Mouse (Mus musculus): ENCODE data around the gene Nkd1. TPM values are rescaled to one million over a fixed set of nuclear protein-coding genes. Genes with fewer than 3 reads are reported as not detected.

Gene Nkd1
- total RNA-seq, 1 experiment from 2014 or later: 40.7 TPM

DNA sequence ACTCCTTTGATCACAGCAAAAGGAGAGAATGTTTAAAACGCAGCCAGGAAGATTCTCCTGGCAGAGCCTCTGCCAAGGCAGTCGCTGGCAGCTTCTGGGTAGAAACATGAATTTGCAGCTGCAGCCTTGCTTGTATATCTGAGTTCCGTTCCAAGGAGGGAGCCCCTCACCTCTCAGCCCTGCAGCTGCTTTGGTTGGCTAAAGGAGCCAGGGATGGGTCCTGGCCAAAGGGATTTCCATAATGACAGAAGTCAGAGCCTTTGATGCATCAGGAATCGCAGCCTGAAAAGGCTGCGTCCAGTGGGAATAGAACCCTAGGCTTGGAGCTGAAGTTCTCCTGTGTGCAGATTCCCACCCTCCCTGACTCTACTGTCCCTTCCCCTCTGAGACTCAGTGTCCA is 93.8 kb downstream of the Nkd1 start:
- DNase-seq: no peak

DNA sequence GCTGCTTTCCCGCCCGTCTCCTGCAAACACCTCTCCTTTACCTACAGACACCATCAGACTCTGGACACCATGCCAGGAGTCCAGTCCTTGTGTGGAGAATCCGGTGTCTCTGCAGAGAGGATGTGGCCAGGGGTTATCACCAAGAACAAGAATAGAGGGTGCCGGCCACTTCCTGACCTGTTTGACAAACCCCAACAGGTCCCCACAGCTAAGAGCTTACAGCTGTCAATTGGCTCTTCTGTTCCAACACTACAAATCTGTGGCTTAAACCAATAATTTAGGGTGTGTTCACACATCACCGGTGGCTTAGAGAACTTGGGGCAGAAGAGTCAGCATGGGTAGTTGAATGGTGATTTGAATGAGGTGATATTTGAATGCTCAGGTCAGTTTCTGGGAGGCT is 97.5 kb downstream of the Nkd1 start:
- DNase-seq: no peak

DNA sequence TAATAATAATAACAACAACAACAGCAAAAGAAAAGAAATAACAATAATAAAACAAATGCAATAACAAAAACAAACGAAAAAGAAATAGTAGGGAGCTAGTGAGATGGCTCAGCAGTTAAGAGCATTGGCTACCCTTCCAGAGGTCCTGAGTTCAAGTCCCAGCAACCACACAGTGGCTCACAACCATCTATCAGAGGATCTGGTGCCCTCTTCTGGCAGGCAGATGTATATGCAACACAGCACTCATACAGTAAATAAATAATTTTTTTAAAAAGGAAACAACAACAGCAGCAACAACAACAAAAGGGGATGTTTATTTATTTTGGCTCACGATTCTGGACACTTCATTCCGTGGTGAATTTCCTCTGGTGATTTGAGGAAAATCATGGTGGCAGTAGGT is 98.4 kb downstream of the Nkd1 start:
- DNase-seq: peak; percentile 46

DNA sequence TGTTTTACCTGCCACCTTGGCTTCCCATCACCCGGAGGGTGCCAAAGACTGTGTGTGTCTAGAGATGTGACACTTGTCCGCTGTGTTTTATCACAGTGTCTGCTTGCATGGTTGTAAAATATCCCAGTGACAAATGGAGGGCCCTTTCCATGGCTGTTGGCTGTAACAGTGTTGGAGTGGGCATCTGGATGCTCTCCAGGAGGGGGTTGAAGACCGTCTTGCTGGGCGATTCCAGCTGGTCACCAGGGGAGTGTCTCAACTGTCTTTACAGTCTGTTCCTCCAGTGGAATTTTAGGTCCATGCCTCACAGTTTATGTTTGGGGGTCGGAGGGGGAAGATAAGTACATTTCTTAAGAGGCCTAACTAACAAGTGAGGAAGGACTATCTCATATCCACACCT is 99.8 kb downstream of the Nkd1 start:
- DNase-seq: no peak

DNA sequence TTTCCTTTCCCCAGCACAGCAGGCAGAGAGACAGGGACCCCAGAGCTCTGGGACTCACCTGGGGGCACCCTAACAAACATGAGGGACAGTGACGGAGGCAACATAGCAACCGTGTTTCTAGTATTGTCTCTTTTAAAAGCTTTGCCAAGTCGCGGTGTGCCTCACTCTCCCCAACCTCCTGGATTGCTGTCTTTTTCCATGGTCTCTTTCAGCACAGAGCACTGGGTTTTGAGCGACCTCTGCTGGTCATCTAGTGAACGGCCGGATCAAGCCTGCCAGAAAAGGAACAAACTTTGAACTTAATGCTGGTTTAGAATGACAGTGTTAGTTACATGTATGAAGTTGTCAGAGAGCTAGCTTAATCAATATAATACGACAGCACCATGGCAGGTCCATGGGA is 100.3 kb downstream of the Nkd1 start:
- DNase-seq: peak; percentile 84

DNA sequence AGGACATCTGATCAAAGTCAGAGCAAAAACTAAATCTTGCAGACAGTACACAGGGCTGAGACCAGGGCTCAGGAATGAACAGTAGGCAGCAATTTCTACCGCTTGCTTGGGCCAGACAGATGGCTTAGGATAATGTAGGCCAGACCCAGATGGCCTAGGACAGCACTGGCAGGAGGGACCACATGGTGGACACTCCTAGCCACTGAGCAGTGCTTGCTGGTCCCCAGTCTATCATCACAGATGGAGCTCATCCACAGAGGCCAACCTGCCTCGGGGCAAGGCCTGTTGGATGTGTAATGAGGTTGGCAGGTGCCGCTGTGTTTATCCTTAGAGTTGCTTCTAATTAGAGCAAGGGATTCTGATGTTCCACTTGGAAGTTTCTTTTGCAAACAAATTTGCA is 102.2 kb downstream of the Nkd1 start:
- no peak for DNase-seq

DNA sequence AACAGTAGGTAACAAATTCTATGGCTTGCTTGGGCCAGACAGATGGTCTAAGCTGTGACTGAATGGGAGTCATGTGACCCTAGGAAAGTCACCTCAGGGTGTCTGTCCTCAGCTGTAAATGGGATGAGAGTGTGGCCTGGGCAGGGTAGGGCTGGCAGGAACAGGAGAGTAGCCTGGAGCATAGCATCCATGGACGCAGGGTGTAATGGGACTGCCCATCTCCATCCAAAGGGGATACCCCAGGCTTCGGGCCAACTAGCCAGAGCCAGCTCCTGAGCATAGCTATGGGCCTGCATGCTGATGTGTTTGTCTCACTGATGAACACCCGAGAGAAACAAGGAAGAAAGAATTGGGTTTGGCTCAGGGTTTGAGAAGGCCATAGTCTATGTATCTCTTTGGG is 103.1 kb downstream of the Nkd1 start:
- DNase-seq: no peak

DNA sequence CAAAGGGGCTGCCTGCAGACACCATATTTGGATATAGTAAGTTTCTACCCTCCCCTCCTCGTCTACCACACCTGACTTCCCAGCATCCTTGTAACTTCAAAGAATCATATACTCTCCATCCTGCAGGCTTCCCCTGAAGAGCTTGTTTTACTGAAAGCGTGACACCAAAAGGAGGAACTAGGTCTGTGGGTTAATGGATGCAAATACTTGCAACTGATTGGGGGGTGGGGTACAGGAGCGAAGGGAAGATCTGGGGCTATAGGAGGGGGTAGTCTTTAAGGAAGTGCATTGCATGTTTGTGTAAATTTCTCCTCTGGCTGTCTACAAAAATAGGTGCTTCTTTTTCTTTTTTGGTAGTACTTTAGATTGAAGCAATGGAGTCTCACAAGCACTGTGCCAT is 105.3 kb downstream of the Nkd1 start:
- DNase-seq: no peak

DNA sequence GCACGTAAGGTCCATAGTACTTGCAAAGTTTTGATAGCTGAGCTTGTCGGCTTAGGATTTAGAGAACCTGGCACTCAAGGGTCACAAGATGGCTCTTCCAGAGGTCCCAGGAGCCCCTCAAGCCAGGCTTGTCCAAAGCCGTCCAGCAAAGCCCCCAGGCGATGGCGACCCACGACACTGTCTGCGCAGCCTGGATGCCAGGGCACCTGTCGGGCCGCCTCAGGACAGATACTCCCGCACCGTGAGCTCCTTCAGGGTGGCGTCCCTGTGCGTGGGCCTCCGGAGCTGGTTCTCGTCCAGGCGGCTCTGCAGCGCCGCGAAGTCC is 105.7 kb downstream of the Nkd1 start:
- no peak for DNase-seq

DNA sequence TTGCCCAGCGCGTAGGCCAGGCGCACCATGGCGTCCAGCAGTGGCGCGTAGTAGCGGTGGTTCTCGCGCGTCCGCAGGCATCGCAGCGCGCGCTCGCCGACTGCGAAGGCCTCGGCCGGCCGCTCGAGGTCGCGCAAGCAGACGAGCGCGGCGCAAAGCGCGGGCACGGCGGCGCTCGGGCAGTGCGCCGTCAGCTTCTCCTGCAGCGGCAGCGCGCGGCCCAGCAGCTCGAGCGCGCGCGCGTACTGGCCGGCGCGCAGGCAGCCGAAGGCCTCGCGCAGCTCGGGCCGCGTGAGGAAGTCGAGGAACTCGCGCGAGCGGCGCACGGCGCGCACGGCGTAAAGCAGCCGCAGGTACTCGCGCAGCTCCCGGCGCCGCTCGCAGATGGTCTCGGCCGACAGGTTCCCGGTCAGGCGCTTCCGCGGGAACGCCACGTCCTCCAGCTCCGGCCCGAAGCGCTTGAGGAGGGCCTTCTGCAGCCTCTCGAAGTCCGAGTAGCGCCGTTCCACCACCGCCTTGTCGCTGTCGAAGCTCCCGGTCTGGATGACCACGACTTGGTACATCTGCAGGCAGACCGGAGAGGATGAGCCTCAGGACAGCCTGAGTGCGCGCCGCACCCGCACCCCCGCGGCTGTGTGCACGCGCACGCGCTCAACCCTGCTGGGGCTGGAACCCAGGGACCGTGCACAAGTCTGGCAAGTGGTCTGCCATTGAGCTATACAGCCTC is 106.3 kb downstream of the Nkd1 start:
- DNase-seq: peak; percentile 89

DNA sequence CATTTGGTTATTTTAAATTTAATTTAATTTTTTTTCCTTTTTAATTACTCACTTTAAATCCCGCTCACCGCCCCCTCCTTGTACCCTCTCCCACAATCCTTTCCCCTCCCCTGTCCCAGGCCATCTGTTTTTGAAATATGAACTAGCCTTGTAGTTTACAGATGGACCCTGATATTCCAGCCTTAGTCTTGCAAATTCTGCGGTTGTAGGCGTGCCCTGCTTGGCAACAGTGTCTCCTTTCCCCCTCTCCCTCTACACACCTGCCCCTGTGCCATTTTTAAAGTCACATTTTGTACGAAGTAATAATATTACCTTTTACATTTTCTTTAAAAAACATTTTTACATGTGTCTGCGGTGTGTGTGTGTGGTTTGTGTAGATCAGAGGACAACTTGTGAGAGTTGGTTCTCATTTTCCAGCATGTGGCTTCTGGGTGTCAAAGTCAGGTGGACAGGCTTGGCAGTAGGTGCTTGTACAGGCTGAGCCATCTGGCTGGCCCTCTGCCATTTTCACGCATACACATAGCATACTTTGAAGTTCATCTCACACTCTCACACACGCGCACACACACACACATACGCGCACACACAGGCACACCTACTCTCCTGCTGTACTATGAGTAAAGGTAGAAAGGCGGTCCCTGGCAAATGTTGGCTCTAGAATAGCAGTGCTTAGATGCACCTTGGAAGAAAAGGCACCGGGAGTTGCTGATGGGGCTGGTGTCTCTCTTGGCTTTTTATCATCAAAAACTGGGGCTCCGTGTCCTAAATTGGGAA is 107.0 kb downstream of the Nkd1 start:
- no peak for DNase-seq

DNA sequence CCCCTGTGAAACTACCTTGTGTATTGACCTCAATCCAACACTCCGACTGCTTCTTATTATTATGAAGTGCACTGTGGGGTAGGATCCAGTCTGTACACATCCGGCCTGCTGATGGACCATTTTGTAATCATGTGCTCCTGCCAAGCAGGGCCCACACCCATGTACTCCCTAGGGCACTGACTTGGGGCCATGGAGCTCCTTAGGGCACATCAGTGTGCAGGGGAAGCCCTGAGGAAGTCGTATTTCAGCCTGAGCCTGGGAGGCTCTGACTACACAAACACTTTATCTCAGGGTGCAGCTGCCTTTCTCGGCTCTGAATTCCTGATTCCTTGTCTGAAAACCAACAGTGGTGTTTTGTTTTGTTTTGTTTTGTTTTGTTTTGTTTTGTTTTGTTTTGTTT is 109.1 kb downstream of the Nkd1 start:
- no peak for DNase-seq

DNA sequence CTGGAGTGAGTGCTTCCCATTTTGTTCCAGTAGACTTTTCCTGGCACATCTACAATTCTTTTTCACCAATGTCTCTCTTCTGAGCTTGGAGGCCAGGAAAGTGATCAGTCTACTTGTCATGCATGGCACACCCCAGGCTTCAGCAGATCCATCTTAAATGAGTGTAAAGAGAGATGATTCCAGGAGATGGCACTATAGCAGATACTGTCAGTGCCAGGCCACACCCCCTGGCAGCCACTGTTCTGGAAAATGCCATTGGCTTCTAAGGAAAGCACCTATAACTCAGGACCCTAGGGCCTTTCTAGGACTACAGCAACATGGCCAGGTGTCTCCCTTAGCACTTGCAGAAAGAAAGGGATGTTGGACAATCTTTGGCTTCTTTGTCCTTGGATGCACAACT is 109.9 kb downstream of the Nkd1 start:
- peak; percentile 69 for DNase-seq

DNA sequence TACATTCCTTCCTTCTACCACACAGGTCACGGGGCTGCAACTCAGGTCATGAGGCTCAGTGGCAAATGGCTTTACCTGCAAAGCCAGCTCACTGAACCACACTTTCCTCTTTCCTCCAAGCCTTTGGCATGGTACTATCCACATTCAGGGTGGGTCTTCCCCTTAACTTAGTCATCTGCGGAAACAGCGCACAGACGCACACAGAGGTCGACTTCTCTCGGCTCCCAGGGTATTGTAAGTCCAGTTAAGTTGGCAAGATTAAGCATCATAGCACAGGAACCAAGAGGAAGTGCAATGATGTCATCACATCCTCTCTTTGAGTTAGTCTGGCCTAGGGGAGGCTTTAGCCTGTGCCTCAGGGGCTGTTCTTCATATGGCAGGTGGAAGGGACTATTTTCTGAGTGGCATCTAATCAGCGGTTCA is 112.2 kb downstream of the Nkd1 start:
- DNase-seq: no peak

DNA sequence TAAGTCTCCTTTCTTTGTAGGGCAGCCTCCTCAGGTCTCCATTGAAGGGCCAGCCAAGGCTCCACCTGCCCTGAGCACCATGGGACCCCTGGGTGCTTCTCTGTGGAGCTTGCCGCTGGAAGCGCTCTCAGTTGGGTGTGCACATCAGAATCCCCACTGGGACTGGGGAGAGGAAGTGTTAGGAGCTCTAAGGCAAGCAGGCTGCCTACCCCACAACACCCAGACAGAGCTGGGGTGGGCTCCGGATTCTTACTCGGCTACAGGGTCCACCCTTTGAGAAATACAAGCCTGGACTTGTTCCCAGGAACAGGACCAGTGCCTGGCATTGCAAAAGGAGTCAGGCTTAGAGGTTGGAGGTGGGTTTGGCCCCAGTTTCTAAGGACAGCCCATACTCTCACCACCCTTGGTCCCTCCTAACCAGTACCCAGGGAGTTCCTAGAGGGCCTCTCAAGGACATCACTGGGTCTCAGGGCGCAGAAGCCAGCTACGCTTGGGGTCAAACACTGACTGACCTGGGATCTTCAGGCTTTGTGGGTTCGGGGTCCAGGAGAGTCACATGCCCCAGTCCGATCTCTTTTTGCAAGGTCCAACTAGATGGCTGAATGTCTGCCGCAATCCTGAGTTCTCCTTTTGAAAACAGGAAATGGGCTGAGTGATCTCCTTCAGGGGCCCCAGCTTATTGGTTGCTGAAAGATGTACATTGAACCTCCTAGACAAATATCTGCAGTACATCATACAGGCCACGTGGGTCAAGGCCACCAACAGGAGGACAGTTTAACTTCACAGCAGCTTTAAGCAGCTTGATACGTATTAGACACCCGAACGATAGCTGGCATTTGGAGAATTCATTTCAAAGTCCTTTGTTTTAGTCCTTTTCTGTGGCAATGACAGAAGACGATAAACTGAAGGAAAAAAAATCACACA is 114.6 kb downstream of the Nkd1 start, which contains the start of gene Snx20:
Gene Snx20 (minus strand): TSS at position 655 of the 924 bp plus-strand sequence.
- no peak for DNase-seq

DNA sequence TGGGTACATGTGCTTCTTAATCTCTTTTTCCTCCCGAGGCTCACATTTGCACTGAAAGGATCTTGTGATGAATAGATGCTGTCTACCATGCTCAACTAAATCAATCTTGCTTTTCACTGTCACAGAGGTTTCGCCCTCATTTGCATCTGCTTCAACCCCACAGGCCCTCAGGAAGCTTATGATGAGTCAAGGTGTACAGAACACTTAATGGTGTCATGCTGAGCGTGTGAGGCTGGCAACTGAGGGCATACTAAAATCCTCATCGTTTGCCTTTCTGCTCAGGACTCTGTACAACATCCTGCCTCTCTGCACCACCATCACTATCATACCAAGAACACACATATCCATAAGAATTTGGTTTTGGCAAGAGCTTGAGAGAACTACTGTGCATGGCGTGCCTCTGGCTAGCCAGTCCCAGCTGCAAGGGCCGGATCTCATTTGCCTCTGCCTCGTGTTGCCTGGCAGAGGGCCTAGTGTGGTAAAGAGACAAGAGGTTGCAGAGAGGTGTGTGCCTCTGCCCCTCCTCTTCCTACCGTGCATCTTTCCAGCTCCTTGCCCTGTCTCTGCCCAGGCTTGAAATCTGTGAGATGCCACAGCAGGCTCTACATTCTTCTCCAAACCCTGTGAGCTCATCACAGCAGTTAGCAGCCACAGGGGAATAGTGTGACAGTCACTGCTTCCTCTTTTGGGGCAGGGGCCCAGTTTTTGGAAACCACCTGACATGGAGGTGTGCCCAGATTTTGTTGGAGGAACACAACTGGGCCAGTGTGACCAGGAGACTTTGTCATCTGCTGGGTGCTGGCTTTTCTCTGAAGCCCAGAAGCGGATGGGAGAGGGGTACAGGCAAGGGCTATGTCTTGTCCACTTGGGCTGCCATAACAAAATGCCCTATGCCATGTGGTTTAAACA is 116.2 kb downstream of the Nkd1 start:
- no peak for DNase-seq

DNA sequence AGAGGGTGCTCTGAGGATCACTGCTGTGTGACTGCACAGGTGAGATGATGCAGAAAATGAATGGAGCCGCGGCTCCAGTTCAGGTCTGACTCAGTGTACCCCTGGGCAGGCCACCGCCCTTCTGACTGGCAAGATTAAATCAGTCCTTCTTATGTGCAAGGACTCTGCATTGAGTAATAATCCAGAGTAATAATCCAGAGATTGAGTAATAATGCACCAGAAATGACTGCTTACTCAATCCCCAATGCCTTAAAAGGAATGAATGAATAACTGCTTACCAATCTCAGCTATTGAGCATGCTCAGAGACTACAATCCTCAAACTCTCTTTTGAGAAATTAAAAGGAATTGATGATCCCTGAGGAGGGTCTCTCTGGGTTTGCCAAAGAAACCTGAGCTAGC is 117.8 kb downstream of the Nkd1 start:
- DNase-seq: no peak

DNA sequence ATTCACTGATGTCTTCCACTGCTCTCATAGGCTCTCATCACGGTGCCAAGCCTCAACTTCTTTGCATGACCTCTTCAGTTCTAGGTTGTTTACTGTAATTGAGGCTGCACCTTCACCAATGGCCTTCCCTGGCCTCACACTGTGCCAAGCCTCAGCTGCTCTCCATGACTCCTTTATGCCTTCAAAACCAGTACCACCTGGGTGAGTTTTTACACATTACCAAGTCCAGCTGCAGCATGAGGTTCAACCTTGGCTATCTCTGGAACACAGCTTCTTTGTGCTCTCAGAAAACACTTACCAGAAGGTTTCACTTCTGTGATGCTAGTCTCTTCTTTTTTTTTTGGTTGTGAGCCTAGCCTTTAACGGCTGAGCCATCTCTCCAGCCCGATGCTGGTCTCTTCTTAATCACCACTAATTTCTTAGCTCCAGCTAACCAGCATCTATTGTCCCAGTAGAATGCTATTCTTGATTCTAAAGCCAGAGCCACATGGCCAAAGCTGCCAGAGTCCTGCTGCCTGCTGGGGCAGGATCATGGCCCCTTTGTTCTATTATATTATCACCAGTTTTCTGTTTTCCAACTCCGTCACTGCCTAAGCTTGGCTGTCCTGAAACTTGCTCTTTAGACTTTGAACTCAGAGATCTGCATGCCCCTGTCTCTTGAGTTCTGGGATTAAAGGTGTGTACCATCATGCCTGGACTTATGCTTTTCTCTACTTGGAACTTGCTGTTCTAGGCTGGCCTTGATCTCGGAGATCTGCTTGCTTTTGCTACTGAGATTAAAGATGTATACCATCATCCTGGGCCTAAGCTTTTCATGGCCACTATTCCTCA is 121.8 kb downstream of the Nkd1 start:
- DNase-seq: no peak
